Mouse (Mus musculus): ENCODE data around the gene Mical2. TPM values are rescaled to one million over a fixed set of nuclear protein-coding genes. Genes with fewer than 3 reads are reported as not detected.

Mical2 gene
- total RNA-seq, 2 experiments from 2014 or later = 9.1 to 17.9 TPM

GRCm38 (mm10) chr7:112449954-112450700 lies 224.5 kb downstream of the Mical2 start:
- DNase-seq (ENCODE audit: low spot score in 2 of 2) = no peak

DNA sequence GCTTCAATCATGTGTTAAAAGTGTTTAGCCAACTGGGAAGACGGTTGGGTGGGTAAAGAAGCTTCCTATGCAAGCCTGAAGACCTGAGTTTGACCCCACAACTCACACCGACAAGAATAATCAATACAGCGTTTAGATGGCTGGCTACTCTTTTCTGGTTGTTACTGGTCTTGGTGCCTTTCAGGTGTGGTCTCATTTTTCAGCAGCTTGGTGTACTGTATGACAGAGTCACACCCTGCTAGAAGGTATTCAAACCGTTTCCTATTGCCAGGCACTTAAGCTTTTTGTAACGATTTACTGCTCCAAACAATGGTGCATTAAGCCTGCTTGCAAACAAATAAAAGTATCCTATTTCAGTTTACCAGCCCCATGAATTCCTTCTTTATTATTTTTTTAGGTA lies 226.8 kb downstream of the Mical2 start:
- DNase-seq (ENCODE audit: low spot score in 2 of 2) = no peak

- peak in 1 of 2 experiments; percentile 54 for DNase-seq (ENCODE audit: low spot score in 2 of 2)
Measured at GRCm38 (mm10) chr7:112453805-112454214, 228.2 kb downstream of the Mical2 start.

- DNase-seq (ENCODE audit: low spot score in 2 of 2) = no peak
Measured at GRCm38 (mm10) chr7:112454380-112454779, 228.7 kb downstream of the Mical2 start.

- DNase-seq (ENCODE audit: low spot score in 2 of 2) = no peak
Measured at GRCm38 (mm10) chr7:112454951-112455350, 229.3 kb downstream of the Mical2 start.

- DNase-seq (ENCODE audit: low spot score in 2 of 2) = no peak
Measured at GRCm38 (mm10) chr7:112455566-112456110, 230.0 kb downstream of the Mical2 start.

DNA sequence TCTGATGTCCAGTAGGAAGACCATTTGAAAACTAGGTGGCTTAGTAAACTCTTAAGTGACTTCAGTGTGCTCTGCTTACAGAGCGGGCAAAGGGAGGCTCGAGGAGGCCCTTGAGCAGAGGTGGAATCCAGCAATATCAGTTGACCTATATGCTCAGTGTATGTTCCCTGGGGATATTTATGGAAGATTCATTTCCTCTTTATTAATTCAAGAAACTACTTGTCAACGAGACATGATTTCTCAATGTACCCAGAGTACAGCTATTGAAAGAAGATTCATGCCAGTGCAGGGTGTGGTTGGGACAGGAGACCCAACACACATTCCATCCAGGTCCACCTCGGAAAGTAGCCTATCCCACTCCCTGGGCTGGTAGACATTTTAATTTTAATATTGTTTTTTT lies 231.7 kb downstream of the Mical2 start:
- no peak for DNase-seq (ENCODE audit: low spot score in 2 of 2)

GRCm38 (mm10) chr7:112457920-112458319 lies 232.3 kb downstream of the Mical2 start:
- no peak for DNase-seq (ENCODE audit: low spot score in 2 of 2)

DNA sequence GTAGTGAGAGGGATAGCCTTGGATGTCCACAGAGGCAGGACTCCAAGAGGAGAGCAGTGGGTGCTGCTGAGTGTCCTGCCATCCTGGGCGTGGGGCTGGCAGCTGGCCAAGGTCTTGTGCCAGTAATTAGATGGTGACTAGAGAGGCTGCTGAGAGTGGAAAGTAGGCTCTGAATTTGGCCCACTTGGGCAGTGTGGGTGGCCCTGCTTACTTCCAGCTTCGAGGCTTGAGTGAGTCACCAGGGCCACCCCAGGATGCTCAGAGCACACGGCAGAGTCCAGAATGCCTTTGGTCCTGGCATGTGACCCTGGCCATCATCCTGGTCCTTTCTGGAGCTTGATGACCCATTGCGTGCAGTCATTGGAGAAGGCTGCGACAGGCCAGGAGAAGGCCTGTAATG lies 232.8 kb downstream of the Mical2 start:
- peak; percentile 45 to 62 for DNase-seq (ENCODE audit: low spot score in 2 of 2)

Other genes starting within 250 kb of the Mical2 start
- 10 to 100 TPM; 62.1 to 66.6 TPM for gene Usp47, start 202.4 kb upstream of the Mical2 start, total RNA-seq (2021)
- gene Dkk3, start 66.8 kb upstream of the Mical2 start, total RNA-seq (2021) = 10 to 100 TPM; 19.0 to 20.1 TPM
- 10 to 100 TPM; 81.0 to 83.7 TPM for gene Parva, start 201.6 kb downstream of the Mical2 start, total RNA-seq (2021)

All from adrenal gland, adult 18-20 months (tissue).